Mouse (Mus musculus) embryonic facial prominence, embryonic 10.5 days (tissue): Measurements from ENCODE around the gene 1700012B09Rik. TPM values are rescaled to one million over a fixed set of nuclear protein-coding genes. Genes with fewer than 3 reads are reported as not detected.

Experiments
- DNase-seq: peaks from one replicate; pipeline ENCODE4 v3.0.0-alpha.2; 2017; ENCODE audit warnings: low spot score
- H3K27ac ChIP-seq: fragments of 300-500 bp; sonication (generic); replicated peaks from 2 replicates; pipeline ENCODE4 v1.5.1; 2016; ENCODE audit warnings: mild to moderate bottlenecking
- H3K27me3 ChIP-seq: fragments of 300-500 bp; sonication (generic); replicated peaks from 2 replicates; pipeline ENCODE4 v1.6.1; 2016; ENCODE audit warnings: low read depth, mild to moderate bottlenecking; ENCODE audit not compliant: poor library complexity, severe bottlenecking
- H3K36me3 ChIP-seq: fragments of 300-500 bp; sonication (generic); replicated peaks from 2 replicates; pipeline ENCODE4 v1.6.1; 2016; ENCODE audit warnings: mild to moderate bottlenecking, moderate library complexity
- H3K4me1 ChIP-seq: fragments of 300-500 bp; sonication (generic); 2 replicates; pipeline ENCODE4 v1.6.1; 2016
- H3K4me3 ChIP-seq: fragments of 300-500 bp; sonication (generic); 2 replicates; pipeline ENCODE4 v1.5.1; 2016; ENCODE audit warnings: mild to moderate bottlenecking, moderate library complexity
- H3K9me3 ChIP-seq: fragments of 300-500 bp; sonication (generic); 2 replicates; pipeline ENCODE4 v1.6.1; 2016; ENCODE audit warnings: mild to moderate bottlenecking
- WGBS: fragments of 180-500 bp; shearing (Covaris S2); methylation state at CpG from one replicate; pipeline ENCODE4 v1.1.7; 2016; 5-methylcytosine and 5-hydroxymethylcytosine counted together
- polyA plus RNA-seq: library from polyadenylated mRNA; unstranded; fragments of >200 nt; fragmentation: Nextera tagmentation; extraction: Ambion mirVana; gene quantifications from 2 replicates; pipeline ENCODE4 v1.2.1, GENCODE M21; 2016

Gene 1700012B09Rik
- polyA plus RNA-seq, 1 experiment from 2014 or later, result 0.54 TPM

GRCm38 (mm10) chr9:14758590-14758989 is 12.2 kb downstream of the 1700012B09Rik start:
- 77% methylated on average over 7 of the region's 7 CpGs for WGBS

DNA sequence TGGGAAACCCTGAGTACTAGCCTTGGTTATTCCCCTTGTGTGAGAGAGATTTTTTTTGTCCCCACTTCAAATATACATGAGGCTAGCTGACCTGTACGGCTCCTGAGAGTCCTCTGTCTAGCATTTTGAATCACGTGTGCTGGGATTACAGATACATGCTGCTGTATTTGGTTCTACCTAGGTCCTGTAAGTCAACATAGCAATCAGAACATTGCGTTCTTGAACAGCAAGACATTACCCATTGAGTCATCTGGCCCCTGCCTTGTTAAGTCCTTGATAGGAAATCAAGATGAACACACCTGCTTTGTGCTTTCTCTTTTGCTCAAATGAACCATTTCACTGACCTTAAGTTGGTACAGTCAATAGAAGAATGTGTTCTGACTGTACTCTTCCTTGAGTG is 16.4 kb downstream of the 1700012B09Rik start:
- Histone ChIP-seq H3K9me3 (no peaks in the 10 kb centered on the region), H3K27ac (no peak overlapping the region), H3K4me1 (peaks cover 25% of the 10 kb centered on the region), H3K36me3 (no peaks in the 10 kb centered on the region), H3K4me3 (no peak overlapping the region), H3K27me3 (peaks cover 25% of the 10 kb centered on the region)
- no peak for DNase-seq
- 89% methylated on average over 3 of the region's 3 CpGs for WGBS

More at GRCm38 (mm10) chr9:14758590-14758989, 12.2 kb downstream of the 1700012B09Rik start:
- Histone ChIP-seq H3K36me3 (no peaks in the 10 kb centered on the region), H3K9me3 (no peaks in the 10 kb centered on the region), H3K27me3 (no peaks in the 10 kb centered on the region), H3K4me1 (peaks cover 6% of the 10 kb centered on the region; the same call in 1 of the 2 replicates), H3K4me3 (no peak overlapping the region), H3K27ac (no peak overlapping the region)
- DNase-seq, result no peak

DNA sequence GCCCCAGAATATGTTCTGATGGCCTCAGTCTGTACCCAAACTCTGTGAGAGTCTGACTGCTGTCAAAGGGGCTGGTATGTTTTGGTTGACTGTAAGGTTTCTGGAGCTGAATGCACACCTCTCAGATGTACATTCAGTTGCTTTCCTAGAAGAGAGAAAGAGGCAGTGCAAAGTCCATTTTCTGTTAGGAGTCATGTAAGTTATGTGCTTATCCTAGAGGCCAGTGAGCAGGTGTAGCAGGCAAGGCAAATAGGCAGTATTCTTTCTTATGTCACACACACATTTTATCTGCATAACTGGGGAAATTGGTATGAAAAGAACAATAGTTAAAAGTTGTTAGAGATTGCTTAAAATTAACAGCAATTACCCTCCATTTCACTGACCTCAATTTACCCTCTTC is 16.9 kb downstream of the 1700012B09Rik start:
- H3K27me3 ChIP-seq, result peaks cover 30% of the 10 kb centered on the region
- no peak overlapping the region for H3K27ac ChIP-seq
- no peak for DNase-seq
- no peaks in the 10 kb centered on the region for H3K36me3 ChIP-seq
- no peaks in the 10 kb centered on the region for H3K9me3 ChIP-seq
- peaks cover 21% of the 10 kb centered on the region for H3K4me1 ChIP-seq
- no peak overlapping the region for H3K4me3 ChIP-seq

- Histone ChIP-seq H3K27me3 (peaks cover 30% of the 10 kb centered on the region), H3K27ac (peak within 1 kb of the TSS; percentile 87)
- WGBS, result under 1% methylated on average over 28 of the region's 28 CpGs
These were observed 18.8 kb downstream of the 1700012B09Rik start, which contains the start of gene Fut4 for GRCm38 (mm10) chr9:14752001-14752522. TSS of gene Fut4 (minus strand) at chr9:14752393.

GRCm38 (mm10) chr9:14751503-14752000 is 19.3 kb downstream of the 1700012B09Rik start:
- DNase-seq, result no peak
- Histone ChIP-seq H3K36me3 (no peaks in the 10 kb centered on the region), H3K27me3 (peaks cover 30% of the 10 kb centered on the region), H3K27ac (peak overlapping the region; percentile 87), H3K4me1 (peaks cover 18% of the 10 kb centered on the region), H3K4me3 (peak overlapping the region; percentile 70), H3K9me3 (no peaks in the 10 kb centered on the region)
- 1% methylated on average over 50 of the region's 50 CpGs for WGBS

More at GRCm38 (mm10) chr9:14752001-14752522, 18.8 kb downstream of the 1700012B09Rik start, which contains the start of gene Fut4:
- Histone ChIP-seq H3K36me3 (no peaks in the 10 kb centered on the region), H3K4me1 (peaks cover 18% of the 10 kb centered on the region), H3K4me3 (peak within 1 kb of the TSS; percentile 70), H3K9me3 (no peaks in the 10 kb centered on the region)
- DNase-seq, result peak; percentile 81

GRCm38 (mm10) chr9:14750901-14751502 is 19.8 kb downstream of the 1700012B09Rik start:
- Histone ChIP-seq H3K9me3 (no peaks in the 10 kb centered on the region), H3K36me3 (no peaks in the 10 kb centered on the region), H3K27ac (peak overlapping the region; percentile 87; the same call in 1 of the 2 replicates), H3K4me1 (peaks cover 18% of the 10 kb centered on the region), H3K4me3 (peak overlapping the region; percentile 70), H3K27me3 (peaks cover 30% of the 10 kb centered on the region)
- WGBS, result 60% methylated on average over 42 of the region's 42 CpGs
- no peak for DNase-seq

DNA sequence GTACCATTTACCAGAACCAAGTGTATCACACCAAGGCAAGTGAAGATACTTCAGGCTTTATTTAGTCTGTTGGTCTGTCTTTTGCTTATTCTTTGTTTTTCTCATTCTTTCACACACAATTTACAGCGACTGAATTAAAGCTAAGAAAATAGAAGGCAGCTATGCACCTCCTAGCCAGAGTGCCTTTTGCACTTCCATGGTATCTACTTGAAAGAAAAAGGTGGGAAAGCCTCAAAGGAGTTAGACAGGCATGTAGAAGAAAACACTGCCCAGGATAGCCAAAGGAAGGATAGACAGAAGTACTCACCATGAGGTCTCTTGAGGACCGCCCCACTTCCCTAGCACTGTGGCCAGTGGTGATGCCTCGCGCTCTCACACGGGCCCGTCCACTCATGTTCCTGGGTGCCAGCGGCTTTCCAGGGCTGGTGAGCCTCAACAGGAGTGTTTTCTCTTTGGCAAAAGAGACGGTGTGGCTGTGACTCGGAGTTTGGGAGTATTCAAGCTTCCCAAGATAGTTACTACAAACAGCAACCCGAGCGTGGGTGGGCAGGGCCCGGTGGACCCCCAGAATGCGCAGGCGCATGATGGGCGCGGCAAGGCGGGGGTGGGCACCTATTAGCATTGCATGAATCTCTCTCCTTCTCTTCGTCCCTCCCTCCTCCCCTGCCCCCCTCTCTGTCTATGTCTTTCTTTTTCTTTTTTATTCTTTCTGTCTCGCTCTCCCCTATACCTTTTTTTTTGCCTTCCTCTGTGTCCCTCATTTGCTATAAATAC is 30.5 kb downstream of the 1700012B09Rik start, which contains the start of gene Piwil4:
Gene Piwil4, minus strand, starts transcription at position 583 of the 774 bp plus-strand sequence.
- H3K4me3 ChIP-seq, result no peak within 1 kb of the TSS
- no peaks in the 10 kb centered on the region for H3K27me3 ChIP-seq
- peaks cover 3% of the 10 kb centered on the region; the same call in 1 of the 2 replicates for H3K4me1 ChIP-seq
- H3K36me3 ChIP-seq, result no peaks in the 10 kb centered on the region
- WGBS, result 87% methylated on average over 19 of the region's 19 CpGs
- no peak within 1 kb of the TSS for H3K27ac ChIP-seq
- no peak for DNase-seq
- H3K9me3 ChIP-seq, result no peaks in the 10 kb centered on the region

DNA sequence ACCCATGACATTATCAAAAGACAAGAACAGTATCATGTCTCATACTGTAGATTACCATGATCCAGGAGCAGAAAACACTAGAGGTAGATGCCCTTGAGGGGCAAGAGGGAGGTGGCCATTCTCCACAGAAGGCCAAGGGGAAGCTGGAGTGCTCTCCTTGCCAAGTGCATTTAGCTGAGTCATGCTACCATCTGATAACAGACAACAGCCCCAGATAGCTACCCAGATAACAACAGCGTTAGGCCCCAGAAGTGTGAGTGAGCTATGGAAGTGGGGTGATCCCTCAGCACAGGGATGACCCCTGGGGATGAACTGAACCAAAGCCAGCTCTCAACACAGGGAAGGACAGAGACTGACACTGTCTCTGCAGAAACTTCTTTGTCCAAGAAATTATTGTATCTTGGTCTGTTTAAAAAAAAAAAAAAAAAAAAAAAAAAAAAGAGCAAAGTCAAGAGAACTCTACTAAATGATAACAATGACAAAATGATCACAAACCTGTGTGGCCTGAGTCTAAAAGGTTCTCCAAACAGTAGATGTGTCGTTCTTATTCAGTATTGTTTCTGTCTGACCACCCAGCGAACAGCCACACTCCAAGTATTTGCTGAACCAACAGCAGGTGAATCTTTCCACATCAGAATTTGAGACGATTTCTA is 31.2 kb downstream of the 1700012B09Rik start:
- H3K27me3 ChIP-seq, result no peaks in the 10 kb centered on the region
- WGBS, result 84% methylated on average over 4 of the region's 4 CpGs
- DNase-seq, result no peak
- peaks cover 3% of the 10 kb centered on the region; the same call in 1 of the 2 replicates for H3K4me1 ChIP-seq
- H3K27ac ChIP-seq, result no peak overlapping the region
- no peaks in the 10 kb centered on the region for H3K36me3 ChIP-seq
- H3K4me3 ChIP-seq, result no peak overlapping the region
- H3K9me3 ChIP-seq, result no peaks in the 10 kb centered on the region

GRCm38 (mm10) chr9:14730941-14731541 is 39.8 kb downstream of the 1700012B09Rik start:
- Histone ChIP-seq H3K36me3 (no peaks in the 10 kb centered on the region), H3K27ac (peak overlapping the region; percentile 67), H3K4me3 (no peak overlapping the region), H3K4me1 (peaks cover 28% of the 10 kb centered on the region), H3K9me3 (no peaks in the 10 kb centered on the region), H3K27me3 (no peaks in the 10 kb centered on the region)
- 29% methylated on average over 9 of the region's 9 CpGs for WGBS
- peak; percentile 46 for DNase-seq

GRCm38 (mm10) chr9:14728365-14728764 is 42.5 kb downstream of the 1700012B09Rik start:
- Histone ChIP-seq H3K36me3 (no peaks in the 10 kb centered on the region), H3K27ac (no peak overlapping the region), H3K9me3 (no peaks in the 10 kb centered on the region), H3K27me3 (0 out of 2 replicates have a peak, but pooled peaks cover 3% of the 10 kb centered on the region), H3K4me3 (no peak overlapping the region), H3K4me1 (peaks cover 41% of the 10 kb centered on the region)
- no peak for DNase-seq
- WGBS, result 92% methylated on average over 4 of the region's 4 CpGs

GRCm38 (mm10) chr9:14726629-14727028 is 44.2 kb downstream of the 1700012B09Rik start:
- no peak overlapping the region for H3K4me3 ChIP-seq
- H3K4me1 ChIP-seq, result peaks cover 40% of the 10 kb centered on the region
- H3K27ac ChIP-seq, result no peak overlapping the region
- 0 out of 2 replicates have a peak, but pooled peaks cover 3% of the 10 kb centered on the region for H3K27me3 ChIP-seq
- WGBS, result 92% methylated on average over 4 of the region's 4 CpGs
- no peaks in the 10 kb centered on the region for H3K36me3 ChIP-seq
- no peak for DNase-seq
- H3K9me3 ChIP-seq, result no peaks in the 10 kb centered on the region

GRCm38 (mm10) chr9:14726005-14726404 is 44.8 kb downstream of the 1700012B09Rik start:
- H3K9me3 ChIP-seq, result no peaks in the 10 kb centered on the region
- H3K27ac ChIP-seq, result no peak overlapping the region
- no peaks in the 10 kb centered on the region for H3K36me3 ChIP-seq
- H3K4me3 ChIP-seq, result no peak overlapping the region
- no peak for DNase-seq
- WGBS, result 90% methylated on average over 6 of the region's 6 CpGs
- H3K27me3 ChIP-seq, result 0 out of 2 replicates have a peak, but pooled peaks cover 3% of the 10 kb centered on the region
- peaks cover 33% of the 10 kb centered on the region for H3K4me1 ChIP-seq
